Mouse (Mus musculus) heart, postnatal 25 days (tissue): ENCODE data around the gene Spata25. TPM values are rescaled to one million over a fixed set of nuclear protein-coding genes. Genes with fewer than 3 reads are reported as not detected.

Experiments
- DNase-seq: peaks from one replicate; pipeline ENCODE4 v3.0.0; 2022; ENCODE audit warnings: low spot score
- intact Hi-C: fragments of 180-260 bp; cut with DNase I; formaldehyde crosslinking; loops from one replicate; pipeline ENCODE4 v1.15.1; 2025
- total RNA-seq, 2 experiments: library from RNA; stranded (reverse); gene quantifications; 2 replicates each; pipeline ENCODE4 v1.2.3; 2021

Spata25 gene
- total RNA-seq, 2 experiments from 2014 or later = 0.42 to 0.64 TPM

GRCm38 (mm10) chr2:164787032-164787431 lies 41.3 kb downstream of the Spata25 start:
- intact Hi-C loops = no loop called here
- no peak for DNase-seq

GRCm38 (mm10) chr2:164786388-164786885 lies 41.9 kb downstream of the Spata25 start:
- intact Hi-C loops = no loop called here

GRCm38 (mm10) chr2:164785481-164786387 lies 42.6 kb downstream of the Spata25 start, which contains the start of gene Snx21:
TSS of gene Snx21 (plus strand) at chr2:164785823.
- DNase-seq = peak; percentile 92
- intact Hi-C loops = no loop called here

More at GRCm38 (mm10) chr2:164786388-164786885, 41.9 kb downstream of the Spata25 start:
- no peak for DNase-seq

GRCm38 (mm10) chr2:164784869-164785420 lies 43.4 kb downstream of the Spata25 start:
- intact Hi-C loops = no loop called here
- DNase-seq = no peak

GRCm38 (mm10) chr2:164783926-164784581 lies 44.3 kb downstream of the Spata25 start:
- no peak for DNase-seq
- intact Hi-C loops = no loop called here

GRCm38 (mm10) chr2:164781876-164782275 lies 46.5 kb downstream of the Spata25 start:
- DNase-seq = no peak
- intact Hi-C loops = no loop called here

- no peak for DNase-seq
- intact Hi-C loops = no loop called here
These were observed 48.8 kb downstream of the Spata25 start, which contains the start of gene Tnnc2 for GRCm38 (mm10) chr2:164779481-164780086. TSS of gene Tnnc2 (minus strand) at chr2:164779967.

GRCm38 (mm10) chr2:164778809-164779208 lies 49.5 kb downstream of the Spata25 start:
- intact Hi-C loops = no loop called here
- no peak for DNase-seq

GRCm38 (mm10) chr2:164778015-164778287 lies 50.4 kb downstream of the Spata25 start:
- intact Hi-C loops = no loop called here
- no peak for DNase-seq

GRCm38 (mm10) chr2:164777246-164778014 lies 50.9 kb downstream of the Spata25 start:
- DNase-seq = no peak
- intact Hi-C loops = no loop called here

- DNase-seq = no peak
- intact Hi-C loops = no loop called here
These were observed 51.5 kb downstream of the Spata25 start for GRCm38 (mm10) chr2:164776801-164777200.

Other genes with a start within 250 kb of the Spata25 start
- under 1 TPM in 1 of 2 experiments, not detected in 1; 0.34 TPM for gene Wfdc6a, start 243.1 kb downstream of the Spata25 start, total RNA-seq
- not detected for gene Eppin, start 234.9 kb downstream of the Spata25 start, total RNA-seq
- gene Wfdc6b, start 215.0 kb downstream of the Spata25 start, total RNA-seq = not detected
- not detected for gene Wfdc8, start 214.9 kb downstream of the Spata25 start, total RNA-seq
- not detected for gene Wfdc16, start 189.7 kb downstream of the Spata25 start, total RNA-seq
- not detected for gene Wfdc10, start 172.5 kb downstream of the Spata25 start, total RNA-seq
- not detected for gene Wfdc9, start 172.0 kb downstream of the Spata25 start, total RNA-seq
- gene Wfdc11, start 154.4 kb downstream of the Spata25 start, total RNA-seq = not detected
- not detected for gene Wfdc13, start 143.4 kb downstream of the Spata25 start, total RNA-seq
- not detected for gene Spint4, start 130.0 kb downstream of the Spata25 start, total RNA-seq
- not detected for gene Spint5, start 113.2 kb downstream of the Spata25 start, total RNA-seq
- gene Wfdc3, start 82.6 kb downstream of the Spata25 start, total RNA-seq = under 1 TPM; 0.28 to 0.29 TPM
- 10 to 100 TPM; 24.4 to 25.8 TPM for gene Dnttip1, start 82.6 kb downstream of the Spata25 start, total RNA-seq
- gene Ube2c, start 58.6 kb downstream of the Spata25 start, total RNA-seq = 1 to 10 TPM; 2.4 to 2.9 TPM
- gene Tnnc2, start 48.6 kb downstream of the Spata25 start, total RNA-seq = not detected
- 10 to 100 TPM; 24.7 to 27.5 TPM for gene Snx21, start 42.7 kb downstream of the Spata25 start, total RNA-seq
- gene Acot8, start 23.7 kb downstream of the Spata25 start, total RNA-seq = 10 to 100 TPM; 10.7 to 12.2 TPM
- gene Zswim3, start 23.4 kb downstream of the Spata25 start, total RNA-seq = 1 to 10 TPM; 2.5 to 3.1 TPM
- gene Zswim1, start 5.9 kb downstream of the Spata25 start, total RNA-seq = 1 to 10 TPM; 3.6 to 4.5 TPM
- 100 to 1,000 TPM in 1 of 2 experiments, 10 to 100 TPM in 1; 90.9 to 108 TPM for gene Ctsa, start 4.3 kb upstream of the Spata25 start, total RNA-seq
- 10 to 100 TPM; 39.9 to 44.6 TPM for gene Neurl2, start 4.9 kb upstream of the Spata25 start, total RNA-seq
- 10 to 100 TPM; 35.9 to 37.5 TPM for gene Pltp, start 29.2 kb upstream of the Spata25 start, total RNA-seq
- gene Pcif1, start 50.8 kb upstream of the Spata25 start, total RNA-seq = 10 to 100 TPM; 27.5 to 34.6 TPM
- gene Zfp335, start 83.2 kb upstream of the Spata25 start, total RNA-seq = 1 to 10 TPM; 8.6 to 9.2 TPM
- gene Mmp9, start 112.2 kb upstream of the Spata25 start, total RNA-seq = under 1 TPM; 0.55 to 0.61 TPM
- gene Slc12a5, start 132.3 kb upstream of the Spata25 start, total RNA-seq = under 1 TPM; 0.65 to 0.81 TPM
- gene Ncoa5, start 206.3 kb upstream of the Spata25 start, total RNA-seq = 10 to 100 TPM; 19.1 to 19.5 TPM
- gene Cd40, start 227.1 kb upstream of the Spata25 start, total RNA-seq = 1 to 10 TPM; 1.9 to 3.6 TPM